Mouse (Mus musculus) lung, postnatal 14 days (tissue): ENCODE measurements around the gene Wnt1.

Experiments
- DNase-seq: peaks from one replicate; pipeline ENCODE4 v3.0.0; 2021

The Wnt1 gene

DNA sequence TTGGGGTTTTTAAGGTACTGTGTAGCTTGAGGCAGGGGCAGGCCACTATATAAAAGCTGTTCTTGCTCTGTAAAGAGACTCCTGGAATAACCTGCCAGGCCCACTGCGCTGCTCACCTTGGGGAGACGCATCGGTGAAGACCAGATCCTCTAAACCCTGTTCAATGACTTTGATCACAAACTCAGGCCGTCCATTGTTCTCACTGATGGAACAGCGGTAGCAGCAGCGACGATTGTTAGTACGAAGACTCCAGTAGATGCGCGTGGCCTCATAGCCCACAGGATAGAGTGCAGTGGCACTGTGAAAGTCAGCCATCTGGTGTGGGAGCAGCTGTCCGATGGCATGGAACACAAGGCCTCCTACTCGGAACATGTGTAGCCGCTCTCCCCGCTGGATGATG, 49.5 kb downstream of the Wnt1 start:
- no peak for DNase-seq

DNA sequence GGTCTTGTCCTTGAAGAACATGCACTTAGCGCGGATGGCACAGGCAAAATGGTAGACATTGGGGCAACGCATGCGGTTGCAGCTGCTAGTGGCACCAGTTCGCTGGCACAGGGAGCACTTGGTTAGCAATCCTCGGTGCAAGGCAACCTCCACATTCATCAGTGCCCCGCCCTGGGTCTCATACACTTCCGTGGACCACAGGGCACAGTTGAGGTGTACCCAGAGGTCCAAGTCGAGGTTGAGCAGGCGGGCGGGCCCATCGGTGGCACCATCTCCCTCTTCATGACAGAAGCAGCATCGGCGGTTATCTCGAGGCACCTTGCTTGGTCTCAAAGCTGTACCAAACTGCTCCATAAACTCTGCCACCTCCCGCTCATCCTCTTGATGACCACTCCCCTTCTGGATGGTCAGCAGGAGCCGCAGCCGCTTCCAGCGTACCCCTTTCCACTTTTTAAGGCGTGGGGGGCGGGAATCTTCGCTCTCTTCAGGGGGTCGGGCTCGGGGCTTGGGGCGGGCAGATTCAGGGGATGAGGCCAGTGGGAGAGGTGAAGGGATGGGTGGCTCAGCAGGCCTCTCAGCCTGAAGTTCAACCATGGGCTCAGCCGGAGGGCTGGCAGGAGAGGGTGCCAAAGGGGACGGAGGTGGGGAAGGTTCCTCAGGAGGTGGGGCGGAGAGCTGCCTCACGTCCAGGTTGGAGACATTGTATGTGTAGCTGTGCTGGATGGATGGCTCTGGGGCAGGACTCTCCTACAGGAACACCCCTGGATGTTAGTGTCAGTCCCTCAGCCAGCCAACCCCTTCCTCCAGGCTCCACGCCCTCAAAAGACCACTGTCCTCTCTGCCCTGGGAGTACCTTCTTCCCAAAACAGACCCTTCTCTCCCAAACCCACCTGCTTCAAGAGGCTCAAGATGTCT, 50.3 kb downstream of the Wnt1 start:
- DNase-seq: no peak
